Mouse (Mus musculus) T-helper 2 cell (primary cell): ENCODE measurements around the gene Itga5.

Experiments used
- in situ Hi-C: fragments of 300-600 bp; cut with MboI, MseI; formaldehyde crosslinking; loops from one replicate; pipeline ENCODE4 v1.15.1; 2025; ENCODE audit warnings: high pct_unique_total_duplicates

Itga5 gene

GRCm38 (mm10) chr15:103340786-103341185 lies 25.8 kb downstream of the Itga5 start:
- in situ Hi-C loops, result no loop called here

DNA sequence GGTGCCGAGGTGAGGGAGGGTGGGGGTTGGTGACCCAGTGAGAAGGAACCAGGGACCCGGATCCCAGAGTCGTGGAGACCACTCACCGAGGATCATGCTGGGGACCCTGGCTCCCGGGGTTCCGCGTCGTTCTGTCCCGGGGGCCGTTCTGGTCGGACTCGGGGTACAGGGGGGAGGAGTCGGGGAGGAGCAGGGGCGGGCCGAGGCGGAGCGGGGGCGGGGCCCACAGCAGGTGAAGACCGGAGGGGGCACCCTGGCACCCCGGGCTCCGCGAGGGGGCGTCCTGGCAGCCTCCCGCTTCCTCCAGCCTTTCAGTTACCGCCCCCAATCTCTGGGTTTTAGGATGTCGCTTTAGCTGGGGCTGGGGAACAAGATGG lies 26.6 kb downstream of the Itga5 start, which contains the start of gene Zfp385a:
TSS of gene Zfp385a (minus strand) at position 133 of the 377 bp plus-strand sequence.
- in situ Hi-C loops, result no loop called here

- in situ Hi-C loops, result no loop called here
These were observed 27.2 kb downstream of the Itga5 start for GRCm38 (mm10) chr15:103339166-103339960.

- in situ Hi-C loops, result no loop called here
These were observed 27.8 kb downstream of the Itga5 start for GRCm38 (mm10) chr15:103338829-103339165.

- in situ Hi-C loops, result no loop called here
These were observed 29.4 kb downstream of the Itga5 start for GRCm38 (mm10) chr15:103336996-103337667.

GRCm38 (mm10) chr15:103335488-103336235 lies 30.9 kb downstream of the Itga5 start:
- in situ Hi-C loops, result no loop called here

DNA sequence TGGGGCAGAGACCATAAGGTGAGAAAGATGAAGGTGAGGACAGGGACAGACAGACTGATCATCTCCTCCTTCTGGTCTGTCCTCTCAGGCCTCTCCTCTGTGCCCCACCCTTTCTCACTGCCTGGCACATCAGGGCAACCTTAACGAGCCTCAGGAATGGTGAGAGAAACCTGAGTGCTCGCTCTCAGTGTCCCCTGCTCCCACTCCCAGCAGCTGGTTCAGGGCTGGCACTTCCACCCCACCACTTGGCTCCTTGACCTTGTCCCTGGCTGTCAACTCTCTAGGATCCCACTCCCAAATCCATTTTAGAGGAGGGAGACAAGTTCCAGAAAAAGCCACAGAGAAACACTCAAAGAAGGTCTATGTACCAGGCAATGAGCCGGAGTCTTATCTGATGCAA lies 31.5 kb downstream of the Itga5 start:
- in situ Hi-C loops, result no loop called here

- in situ Hi-C loops, result no loop called here
These were observed 32.4 kb downstream of the Itga5 start for GRCm38 (mm10) chr15:103334194-103334593.

- in situ Hi-C loops, result no loop called here
These were observed 32.8 kb downstream of the Itga5 start for GRCm38 (mm10) chr15:103333738-103334137.

- in situ Hi-C loops, result no loop called here
These were observed 33.4 kb downstream of the Itga5 start for GRCm38 (mm10) chr15:103333081-103333615.

DNA sequence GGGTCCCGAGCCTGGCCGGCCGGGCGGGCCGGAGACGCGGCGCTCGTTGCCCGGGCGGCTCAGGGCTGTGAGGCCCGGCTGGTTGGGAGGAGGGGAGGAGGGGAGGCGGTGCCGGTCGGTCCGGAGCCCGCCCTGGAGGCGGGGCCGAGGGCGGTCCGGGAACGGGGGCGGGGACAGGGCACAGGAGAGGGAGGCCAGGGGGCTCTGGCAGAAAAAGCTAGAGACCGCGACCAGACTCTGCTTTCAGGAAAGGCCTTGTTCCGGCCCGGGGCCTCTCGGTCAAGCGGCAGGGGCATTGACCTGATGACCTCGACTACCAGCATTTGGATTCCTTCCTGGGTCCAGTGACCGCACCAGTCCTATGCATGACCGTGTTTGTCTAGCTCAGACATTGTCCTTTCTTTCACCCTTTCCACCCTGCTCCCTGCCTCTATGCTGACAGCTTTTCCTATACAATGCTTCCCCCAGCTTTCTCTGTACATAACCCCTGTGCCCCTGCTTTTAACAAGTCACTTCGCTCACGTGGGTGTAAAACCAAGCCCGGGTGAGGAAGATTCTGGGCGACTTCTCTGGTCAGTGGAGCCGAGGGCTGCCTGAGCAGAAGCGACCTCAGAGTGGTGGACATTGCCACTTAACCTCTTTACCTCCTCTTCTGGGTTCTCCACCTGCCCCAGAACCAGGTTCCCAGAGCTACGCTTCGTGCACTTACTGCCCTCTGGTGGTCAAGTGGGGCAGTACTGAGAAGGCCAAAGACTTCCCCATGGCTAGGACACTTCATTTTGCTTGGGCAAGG lies 42.9 kb downstream of the Itga5 start:
- in situ Hi-C loops, result loop anchor here (25.0 kb wide), 1 partner anchor 336 kb away; the partner anchor contains the start of genes Hoxc6, Hoxc8 and Hoxc9

- in situ Hi-C loops, result loop anchor here (25.0 kb wide), 1 partner anchor 336 kb away; the partner anchor contains the start of genes Hoxc6, Hoxc8 and Hoxc9
These were observed 43.5 kb downstream of the Itga5 start for GRCm38 (mm10) chr15:103323070-103323454.

- in situ Hi-C loops, result loop anchor here (25.0 kb wide), 1 partner anchor 335 kb away; the partner anchor contains the start of genes Hoxc6, Hoxc8 and Hoxc9
These were observed 44.2 kb downstream of the Itga5 start for GRCm38 (mm10) chr15:103322396-103322795.

GRCm38 (mm10) chr15:103321076-103321475 lies 45.5 kb downstream of the Itga5 start:
- in situ Hi-C loops, result loop anchor here (25.0 kb wide), 1 partner anchor 334 kb away; the partner anchor contains the start of genes Hoxc6, Hoxc8 and Hoxc9

DNA sequence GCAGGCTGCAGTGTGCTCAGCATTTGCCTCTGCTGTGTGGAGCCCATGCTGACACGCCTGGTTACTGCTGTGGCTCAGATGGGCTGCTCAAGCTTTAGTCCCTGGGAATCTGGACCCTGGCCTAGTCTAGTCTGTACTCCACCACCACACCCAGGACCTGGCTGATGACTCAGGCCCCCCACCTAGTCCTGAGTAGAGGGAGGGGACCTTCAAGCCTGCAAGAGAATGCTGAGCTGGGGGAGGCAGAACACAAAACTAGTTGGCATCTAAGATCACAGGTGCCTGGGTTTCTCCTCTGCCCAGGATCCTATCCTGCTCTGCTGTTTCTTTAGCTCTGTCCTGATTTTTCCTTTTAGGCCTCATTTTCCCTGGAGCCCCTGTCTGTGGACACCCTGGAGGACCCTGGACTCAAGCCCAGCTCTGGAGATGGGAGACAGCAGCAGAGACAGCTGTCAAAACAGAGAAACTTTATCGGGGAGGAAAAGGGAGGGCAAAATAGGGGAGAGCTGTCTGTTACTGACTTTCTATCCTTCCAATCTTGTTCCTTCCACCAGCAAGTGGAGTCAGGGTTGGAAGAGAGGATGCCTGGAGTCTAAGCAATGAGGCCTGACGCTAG lies 48.3 kb downstream of the Itga5 start:
- in situ Hi-C loops, result loop anchor here (5.0 to 25.0 kb wide), 2 partner anchors 131 to 331 kb away; partner anchors contain the start of genes Hoxc6, Hoxc8 and Hoxc9

DNA sequence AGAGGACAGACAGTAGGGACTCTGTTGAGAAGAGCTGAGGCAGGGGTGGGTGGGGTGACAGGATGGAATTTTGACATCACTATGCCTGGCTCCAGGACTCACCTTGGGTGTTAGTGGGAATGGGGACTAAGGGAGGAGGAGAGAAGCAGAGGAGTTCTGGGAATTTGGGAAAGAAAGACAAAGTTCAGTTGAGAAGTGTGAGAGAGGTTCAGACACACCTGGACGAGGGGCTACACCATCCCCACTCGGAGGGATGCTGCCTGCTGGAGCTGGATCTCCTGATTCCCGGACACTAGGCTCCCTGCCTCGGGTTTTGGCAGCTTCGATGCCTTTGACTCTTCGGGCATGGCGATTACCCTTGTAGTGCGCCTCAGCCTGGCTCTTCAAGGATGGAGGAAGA lies 48.8 kb downstream of the Itga5 start:
- in situ Hi-C loops, result loop anchor here (5.0 to 25.0 kb wide), 2 partner anchors 130 to 330 kb away; partner anchors contain the start of genes Hoxc6, Hoxc8 and Hoxc9

DNA sequence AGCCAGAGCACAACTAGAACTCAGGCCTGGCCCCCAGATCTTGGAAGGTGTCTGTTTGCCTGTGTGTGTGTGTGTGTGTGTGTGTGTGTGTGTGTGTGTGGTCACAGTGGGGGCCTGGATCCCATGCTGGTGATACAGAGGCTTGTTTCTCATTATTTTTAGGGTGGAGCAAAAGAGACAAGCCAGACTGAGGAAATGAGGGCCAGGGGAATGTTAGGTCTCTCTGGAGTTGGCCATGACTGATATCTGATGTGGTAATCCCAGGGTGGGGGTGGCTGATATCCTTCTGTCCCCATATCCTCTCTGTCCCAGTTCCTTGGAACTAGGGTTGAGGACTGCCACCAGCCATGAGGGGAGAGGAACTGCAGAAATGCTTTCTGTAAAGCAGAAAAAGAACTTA lies 49.4 kb downstream of the Itga5 start:
- in situ Hi-C loops, result loop anchor here (5.0 to 25.0 kb wide), 2 partner anchors 130 to 330 kb away; partner anchors contain the start of genes Hoxc6, Hoxc8 and Hoxc9

- in situ Hi-C loops, result loop anchor here (5.0 to 25.0 kb wide), 2 partner anchors 129 to 329 kb away; partner anchors contain the start of genes Hoxc6, Hoxc8 and Hoxc9
These were observed 50.4 kb downstream of the Itga5 start for GRCm38 (mm10) chr15:103315979-103316776.

DNA sequence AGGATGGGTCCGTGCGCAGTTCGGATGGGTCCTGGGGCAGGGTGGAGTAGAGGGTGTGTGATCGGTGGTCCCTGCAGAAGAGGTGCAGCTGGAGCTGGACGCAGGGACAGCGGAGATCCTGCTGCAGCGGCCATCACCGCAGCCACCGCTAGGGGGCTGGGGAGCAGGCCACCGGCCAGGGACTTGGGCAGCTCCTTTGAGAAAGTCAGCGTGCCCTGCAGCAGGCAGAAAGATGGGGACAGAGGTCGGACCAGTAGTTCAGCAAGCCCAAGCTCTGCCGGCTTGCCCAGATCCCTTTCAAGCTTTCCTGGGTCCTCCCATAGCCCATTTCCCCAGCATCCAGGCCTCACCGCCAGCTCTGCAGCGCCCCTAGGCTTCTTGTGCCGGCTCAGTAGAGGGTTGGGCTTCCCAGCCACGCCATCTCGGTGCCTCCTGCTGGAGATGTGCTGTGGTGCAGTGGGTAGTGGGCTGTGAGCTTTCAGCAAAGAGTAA lies 51.5 kb downstream of the Itga5 start:
- in situ Hi-C loops, result loop anchor here (5.0 to 25.0 kb wide), 2 partner anchors 128 to 328 kb away; partner anchors contain the start of genes Hoxc6, Hoxc8 and Hoxc9
